Mouse (Mus musculus): ENCODE data around the gene Rrbp1. TPM values are rescaled to one million over a fixed set of nuclear protein-coding genes. Genes with fewer than 3 reads are reported as not detected.
A peak's percentile ranks its signal among the peaks of the same experiment; 100 is the strongest.

The Rrbp1 gene
- polyA plus RNA-seq (2015; fragmentation: Nextera tagmentation; extraction: Ambion mirVana) = 79.4 and 89.2 TPM in 2 replicates

GRCm38 (mm10) chr2:144011080-144011551 is at the start of gene Rrbp1:
Gene Rrbp1 (minus strand): TSS chr2:144011263.
- ATAC-seq = peak; percentile 95
- TF ChIP-seq EP300 (IDR thresholded peaks at IDR 0.05) (no peak), CTCF (IDR thresholded peaks at IDR 0.05) (no peak; the same call in 1 of the 2 replicates)
- no peaks in the 10 kb centered on the region for H3K36me3 ChIP-seq (ENCODE audit: insufficient read depth, low read length)
- under 1% methylated on average over 28 of the region's 53 CpGs for WGBS
- peak within 1 kb of the TSS; percentile 65 for H3K4me2 ChIP-seq (replicated peaks; ENCODE audit: low read depth, low read length)
- H3K9ac ChIP-seq (replicated peaks; ENCODE audit: low read depth) = peak within 1 kb of the TSS; percentile 84
- peak within 1 kb of the TSS; percentile 96 for H3K4me3 ChIP-seq (ENCODE audit: low read depth, low read length)
- H3K4me1 ChIP-seq (ENCODE audit: insufficient read depth, low read depth, low read length) = peaks cover 6% of the 10 kb centered on the region; the same call in 1 of the 2 replicates
- no peaks in the 10 kb centered on the region for H3K9me3 ChIP-seq (ENCODE audit: low read length)
- H3K27me3 ChIP-seq (replicated peaks; ENCODE audit: insufficient read depth, low read length) = no peaks in the 10 kb centered on the region
- peak within 1 kb of the TSS; percentile 98 for H3K27ac ChIP-seq (ENCODE audit: low read length)
- DNase-seq (ENCODE audit: low spot score) = peak; percentile 99

- Histone ChIP-seq H3K4me2 (replicated peaks; ENCODE audit: low read depth, low read length) (no peak overlapping the region), H3K9me3 (ENCODE audit: low read length) (no peaks in the 10 kb centered on the region), H3K9ac (replicated peaks; ENCODE audit: low read depth) (no peak overlapping the region), H3K4me1 (ENCODE audit: insufficient read depth, low read depth, low read length) (no peaks in the 10 kb centered on the region), H3K27ac (ENCODE audit: low read length) (no peak overlapping the region), H3K36me3 (ENCODE audit: insufficient read depth, low read length) (no peaks in the 10 kb centered on the region), H3K4me3 (ENCODE audit: low read depth, low read length) (no peak overlapping the region), H3K27me3 (replicated peaks; ENCODE audit: insufficient read depth, low read length) (no peaks in the 10 kb centered on the region)
- ATAC-seq (no peak), DNase-seq (ENCODE audit: low spot score) (no peak)
- TF ChIP-seq EP300 (IDR thresholded peaks at IDR 0.05) = no peak
- TF ChIP-seq CTCF (IDR thresholded peaks at IDR 0.05) = no peak
- WGBS = 76% methylated on average over 2 of the region's 2 CpGs
Measured at GRCm38 (mm10) chr2:144057735-144058134, 46.7 kb upstream of the Rrbp1 start.

- Histone ChIP-seq H3K9ac (replicated peaks; ENCODE audit: low read depth) (no peak overlapping the region), H3K27ac (ENCODE audit: low read length) (no peak overlapping the region), H3K27me3 (replicated peaks; ENCODE audit: insufficient read depth, low read length) (no peaks in the 10 kb centered on the region), H3K4me3 (ENCODE audit: low read depth, low read length) (no peak overlapping the region), H3K4me2 (replicated peaks; ENCODE audit: low read depth, low read length) (no peak overlapping the region), H3K4me1 (ENCODE audit: insufficient read depth, low read depth, low read length) (no peaks in the 10 kb centered on the region), H3K9me3 (ENCODE audit: low read length) (no peaks in the 10 kb centered on the region), H3K36me3 (ENCODE audit: insufficient read depth, low read length) (no peaks in the 10 kb centered on the region)
- TF ChIP-seq CTCF (IDR thresholded peaks at IDR 0.05) = no peak
- no peak for TF ChIP-seq EP300 (IDR thresholded peaks at IDR 0.05)
- DNase-seq (ENCODE audit: low spot score) = no peak
- ATAC-seq = no peak
- 78% methylated on average over 8 of the region's 8 CpGs for WGBS
Measured at GRCm38 (mm10) chr2:144052410-144053065, 41.5 kb upstream of the Rrbp1 start.

- no peak overlapping the region for H3K9ac ChIP-seq (replicated peaks; ENCODE audit: low read depth)
- H3K4me1 ChIP-seq (ENCODE audit: insufficient read depth, low read depth, low read length) = no peaks in the 10 kb centered on the region
- H3K9me3 ChIP-seq (ENCODE audit: low read length) = no peaks in the 10 kb centered on the region
- H3K27me3 ChIP-seq (replicated peaks; ENCODE audit: insufficient read depth, low read length) = no peaks in the 10 kb centered on the region
- H3K4me3 ChIP-seq (ENCODE audit: low read depth, low read length) = no peak overlapping the region
- DNase-seq (ENCODE audit: low spot score) = no peak
- no peaks in the 10 kb centered on the region for H3K36me3 ChIP-seq (ENCODE audit: insufficient read depth, low read length)
- no peak for ATAC-seq
- H3K4me2 ChIP-seq (replicated peaks; ENCODE audit: low read depth, low read length) = no peak overlapping the region
- TF ChIP-seq CTCF (IDR thresholded peaks at IDR 0.05) = no peak
- no peak for TF ChIP-seq EP300 (IDR thresholded peaks at IDR 0.05)
- 83% methylated on average over 6 of the region's 6 CpGs for WGBS
- no peak overlapping the region for H3K27ac ChIP-seq (ENCODE audit: low read length)
Measured at GRCm38 (mm10) chr2:144050861-144051260, 39.8 kb upstream of the Rrbp1 start.

- no peak for TF ChIP-seq CTCF (IDR thresholded peaks at IDR 0.05)
- no peak for TF ChIP-seq EP300 (IDR thresholded peaks at IDR 0.05)
- WGBS = 71% methylated on average over 8 of the region's 8 CpGs
- H3K4me1 ChIP-seq (ENCODE audit: insufficient read depth, low read depth, low read length) = no peaks in the 10 kb centered on the region
- no peaks in the 10 kb centered on the region for H3K36me3 ChIP-seq (ENCODE audit: insufficient read depth, low read length)
- no peak overlapping the region for H3K4me2 ChIP-seq (replicated peaks; ENCODE audit: low read depth, low read length)
- no peak overlapping the region for H3K27ac ChIP-seq (ENCODE audit: low read length)
- ATAC-seq = no peak
- no peak overlapping the region for H3K9ac ChIP-seq (replicated peaks; ENCODE audit: low read depth)
- H3K9me3 ChIP-seq (ENCODE audit: low read length) = no peaks in the 10 kb centered on the region
- H3K4me3 ChIP-seq (ENCODE audit: low read depth, low read length) = no peak overlapping the region
- no peaks in the 10 kb centered on the region for H3K27me3 ChIP-seq (replicated peaks; ENCODE audit: insufficient read depth, low read length)
- DNase-seq (ENCODE audit: low spot score) = no peak
Measured at GRCm38 (mm10) chr2:144050146-144050680, 39.1 kb upstream of the Rrbp1 start.

- Histone ChIP-seq H3K4me1 (ENCODE audit: insufficient read depth, low read depth, low read length) (no peaks in the 10 kb centered on the region), H3K4me3 (ENCODE audit: low read depth, low read length) (no peak overlapping the region), H3K27ac (ENCODE audit: low read length) (no peak overlapping the region; the same call in 1 of the 2 replicates), H3K9me3 (ENCODE audit: low read length) (no peaks in the 10 kb centered on the region), H3K4me2 (replicated peaks; ENCODE audit: low read depth, low read length) (no peak overlapping the region), H3K27me3 (replicated peaks; ENCODE audit: insufficient read depth, low read length) (no peaks in the 10 kb centered on the region), H3K36me3 (ENCODE audit: insufficient read depth, low read length) (no peaks in the 10 kb centered on the region), H3K9ac (replicated peaks; ENCODE audit: low read depth) (no peak overlapping the region)
- ATAC-seq (no peak), DNase-seq (ENCODE audit: low spot score) (peak; percentile 27)
- 45% methylated on average over 11 of the region's 11 CpGs for whole genome bisulfite sequencing
- TF ChIP-seq EP300 (IDR thresholded peaks at IDR 0.05) (no peak), CTCF (IDR thresholded peaks at IDR 0.05) (no peak)
Measured at GRCm38 (mm10) chr2:144046916-144047315, 35.9 kb upstream of the Rrbp1 start.
